Mouse (Mus musculus) urinary bladder, postnatal 4 days (tissue): Measurements from ENCODE around the gene Hebp1.
A peak's percentile ranks its signal among the peaks of the same experiment; 100 is the strongest.

ENCODE experiments used
- DNase-seq, 2 experiments: peaks; one replicate each; pipeline ENCODE4 v3.0.0; 2021 to 2022; ENCODE audit warnings: low spot score in 2 of 2

The Hebp1 gene

GRCm38 (mm10) chr6:135197446-135197845 is 376 bp downstream of the Hebp1 start:
- no peak for DNase-seq

GRCm38 (mm10) chr6:135196707-135197106 is 1.1 kb downstream of the Hebp1 start:
- no peak for DNase-seq

- DNase-seq, result no peak
Observed at GRCm38 (mm10) chr6:135194907-135195306, 2.9 kb downstream of the Hebp1 start.

GRCm38 (mm10) chr6:135193733-135194132 is 4.1 kb downstream of the Hebp1 start:
- DNase-seq, result peak in 1 of 2 experiments; percentile 52

- DNase-seq, result peak in 1 of 2 experiments; percentile 52
Observed at GRCm38 (mm10) chr6:135192993-135193392, 4.8 kb downstream of the Hebp1 start.

GRCm38 (mm10) chr6:135191906-135192305 is 5.9 kb downstream of the Hebp1 start:
- DNase-seq, result no peak

GRCm38 (mm10) chr6:135190122-135190521 is 7.7 kb downstream of the Hebp1 start:
- no peak for DNase-seq

- no peak for DNase-seq
Observed at GRCm38 (mm10) chr6:135188629-135189028, 9.2 kb downstream of the Hebp1 start.

- no peak for DNase-seq
Observed at GRCm38 (mm10) chr6:135187076-135187917, 10.5 kb downstream of the Hebp1 start.

GRCm38 (mm10) chr6:135183961-135184360 is 13.9 kb downstream of the Hebp1 start:
- DNase-seq, result no peak

GRCm38 (mm10) chr6:135182925-135183324 is 14.9 kb downstream of the Hebp1 start:
- peak in 1 of 2 experiments; percentile 58 for DNase-seq

- DNase-seq, result no peak
Observed at GRCm38 (mm10) chr6:135178599-135178998, 19.2 kb downstream of the Hebp1 start.

GRCm38 (mm10) chr6:135177271-135177670 is 20.6 kb downstream of the Hebp1 start:
- DNase-seq, result no peak

GRCm38 (mm10) chr6:135175014-135175413 is 22.8 kb downstream of the Hebp1 start:
- no peak for DNase-seq

GRCm38 (mm10) chr6:135171736-135172135 is 26.1 kb downstream of the Hebp1 start:
- no peak for DNase-seq

- DNase-seq, result no peak
Observed at GRCm38 (mm10) chr6:135169246-135169645, 28.6 kb downstream of the Hebp1 start.

GRCm38 (mm10) chr6:135168471-135168870 is 29.4 kb downstream of the Hebp1 start:
- no peak for DNase-seq

GRCm38 (mm10) chr6:135167380-135168311 is 30.2 kb downstream of the Hebp1 start:
- DNase-seq, result peak; percentile 83 to 93

- no peak for DNase-seq
Observed at GRCm38 (mm10) chr6:135166712-135167111, 31.1 kb downstream of the Hebp1 start.

GRCm38 (mm10) chr6:135166262-135166661 is 31.6 kb downstream of the Hebp1 start:
- no peak for DNase-seq

- DNase-seq, result no peak
Observed at GRCm38 (mm10) chr6:135165706-135166105, 32.1 kb downstream of the Hebp1 start.

- no peak for DNase-seq
Observed at GRCm38 (mm10) chr6:135165191-135165590, 32.6 kb downstream of the Hebp1 start.
